Mouse (Mus musculus) central nervous system, embryonic 14 days (tissue): Measurements from ENCODE around the gene Zfy2. TPM values are rescaled to one million over a fixed set of nuclear protein-coding genes. Genes with fewer than 3 reads are reported as not detected.

Source experiments
- polyA plus RNA-seq: library from polyadenylated mRNA; depleted of rRNA; stranded (reverse); fragments of >200 nt; gene quantifications from 2 replicates; pipeline ENCODE4 v1.2.3, GENCODE M21; 2012; rRNA removed

The Zfy2 gene
- polyA plus RNA-seq = not detected in 2 replicates

GRCm38 (mm10) chrY:2170309-2170708 is at the start of gene Zfy2:
TSS of gene Zfy2 (minus strand) at chrY:2170409.

